Mouse (Mus musculus): ENCODE measurements around the gene Gna12.

DNA sequence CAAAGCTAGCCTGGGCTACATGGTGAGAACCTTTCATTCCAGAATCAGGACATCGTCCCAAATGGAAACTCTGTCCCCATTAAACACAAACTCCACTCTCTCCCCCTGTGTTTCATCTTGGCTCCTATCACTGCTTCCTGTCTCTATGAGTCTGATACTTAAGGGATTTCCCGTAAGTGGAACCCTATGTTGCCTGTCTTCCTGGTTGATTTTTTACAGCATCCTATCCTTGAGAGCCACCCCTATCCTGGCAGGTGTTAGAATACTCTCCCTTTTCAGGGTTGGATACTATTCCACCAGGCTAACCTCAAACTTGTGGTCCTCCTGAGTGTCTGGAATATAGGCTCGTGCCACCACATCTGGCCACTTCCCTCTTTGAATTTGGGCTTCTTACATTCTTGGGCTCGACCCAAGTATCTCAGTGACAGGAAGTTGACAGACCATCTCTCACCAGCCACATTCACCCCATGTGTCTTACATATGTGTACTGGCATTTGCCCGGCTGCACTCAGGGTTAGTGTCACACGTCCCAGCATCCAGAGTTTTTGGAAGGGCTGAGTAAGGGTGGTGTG, 43.6 kb upstream of the Gna12 start:
- no peak for TF ChIP-seq POLR2A (IDR thresholded peaks at IDR 0.05; ENCODE audit: control insufficient read depth, low read depth, low read length)
- no peak for TF ChIP-seq CTCF (IDR thresholded peaks at IDR 0.05; ENCODE audit: control insufficient read depth, insufficient read depth, insufficient replicate concordance, low read depth, low read length)

All from testis, adult 2 months (tissue).